Mouse (Mus musculus): ENCODE data around the gene D630045J12Rik. TPM values are rescaled to one million over a fixed set of nuclear protein-coding genes. Genes with fewer than 3 reads are reported as not detected.

The D630045J12Rik gene
- total and polyA plus RNA-seq, 3 experiments: 2.5 to 6.2 TPM; not detected in 1

DNA sequence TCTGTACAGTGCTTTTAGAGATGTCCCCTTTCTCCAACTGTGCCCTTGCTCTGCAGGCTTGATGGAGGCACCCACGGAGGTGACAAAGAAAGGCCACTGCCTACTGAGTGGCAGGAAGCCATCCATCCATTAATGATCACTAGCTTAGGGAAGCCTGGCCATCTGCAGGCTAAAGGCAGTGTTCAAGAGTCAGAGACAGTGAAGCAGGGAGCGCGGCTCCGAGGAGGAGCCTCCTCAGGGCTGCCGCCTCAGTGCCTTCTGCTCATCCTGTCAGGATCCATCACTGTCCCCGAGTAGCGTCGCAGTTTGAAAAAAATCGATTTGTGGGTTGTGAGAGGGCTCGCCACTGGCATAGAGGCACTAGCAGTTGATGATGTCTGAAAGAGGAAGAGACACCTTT is 105.2 kb downstream of the D630045J12Rik start:
- Histone ChIP-seq H3K9ac (ENCODE audit: control insufficient read depth, low read depth, low read length, poor library complexity, severe bottlenecking) (no peak overlapping the region), H3K27ac (ENCODE audit: control insufficient read depth, low read depth, low read length) (no peak overlapping the region), H3K79me2 (ENCODE audit: control insufficient read depth, insufficient read depth, low read length, poor library complexity) (no peaks in the 10 kb centered on the region), H3K36me3 (ENCODE audit: control insufficient read depth in 1 of 2, insufficient read depth in 2 of 2, low read length in 2 of 2) (no peaks in the 10 kb centered on the region), H3K4me1 (ENCODE audit: control insufficient read depth in 1 of 2, insufficient read depth in 2 of 2, low read length in 2 of 2) (peaks cover 0 to 3% of the 10 kb centered on the region in 2 experiments; a peak in 1 of 4 replicates), H3K27me3 (ENCODE audit: control insufficient read depth in 1 of 2, insufficient read depth in 2 of 2, low read length in 2 of 2) (no peaks in the 10 kb centered on the region), H3K9me3 (replicated peaks; ENCODE audit: insufficient read depth, low read length) (no peaks in the 10 kb centered on the region), H3K4me3 (ENCODE audit: control insufficient read depth in 1 of 2, insufficient read depth in 1 of 2, low read depth in 2 of 2, low read length in 2 of 2) (no peak overlapping the region)
- no peak for TF ChIP-seq ZMIZ1 (IDR thresholded peaks at IDR 0.05; ENCODE audit: low read depth, low read length)
- TF ChIP-seq TAL1 (IDR thresholded peaks at IDR 0.05; ENCODE audit: low read length): no peak
- TF ChIP-seq GATA1 (IDR thresholded peaks at IDR 0.05; ENCODE audit: low read depth, low read length): no peak
- TF ChIP-seq CHD2 (IDR thresholded peaks at IDR 0.05; ENCODE audit: low read length): no peak
- TF ChIP-seq BHLHE40 (IDR thresholded peaks at IDR 0.05; ENCODE audit: borderline replicate concordance, low read depth, low read length): no peak
- TF ChIP-seq ZNF384 (IDR thresholded peaks at IDR 0.05; ENCODE audit: low read depth, low read length): no peak
- TF ChIP-seq ZC3H11A (IDR thresholded peaks at IDR 0.05; ENCODE audit: low read depth, low read length): no peak
- no peak for TF ChIP-seq MYC (IDR thresholded peaks at IDR 0.05; ENCODE audit: low read depth, low read length)
- no peak for TF ChIP-seq RAD21 (IDR thresholded peaks at IDR 0.05; ENCODE audit: low read depth, low read length)
- no peak for TF ChIP-seq CHD1 (IDR thresholded peaks at IDR 0.05; ENCODE audit: low read depth, low read length)
- no peak for TF ChIP-seq SIN3A (IDR thresholded peaks at IDR 0.05; ENCODE audit: low read length)
- TF ChIP-seq MYB (IDR thresholded peaks at IDR 0.05; ENCODE audit: low read depth, low read length): no peak
- TF ChIP-seq USF1 (IDR thresholded peaks at IDR 0.05; ENCODE audit: low read depth, low read length): no peak
- no peak for TF ChIP-seq KAT2A (conservative IDR thresholded peaks at IDR 0.05; ENCODE audit: low read depth, low read length)
- TF ChIP-seq GABPA (IDR thresholded peaks at IDR 0.05; ENCODE audit: low read depth, low read length): no peak
- no peak for DNase-seq (ENCODE audit: low read depth, low spot score)

DNA sequence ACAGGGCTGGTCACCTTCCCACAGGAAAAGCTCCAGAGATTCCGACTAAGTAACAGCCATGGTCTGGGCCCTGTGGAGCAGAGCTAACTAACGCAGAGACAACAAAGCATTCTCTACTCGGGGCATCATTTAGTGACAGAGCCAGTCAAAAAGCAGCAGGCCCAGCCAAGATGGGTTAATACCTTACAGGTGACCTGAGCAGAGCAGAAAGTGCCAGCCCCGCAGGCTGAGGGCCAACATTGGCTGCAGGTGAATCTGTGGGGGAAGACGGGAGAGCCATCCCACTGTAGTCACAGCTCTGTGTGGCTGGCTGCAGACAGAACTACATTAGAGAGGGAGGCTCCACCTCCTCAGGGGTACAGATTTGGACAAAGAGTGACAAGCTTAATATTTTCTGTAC is 106.5 kb downstream of the D630045J12Rik start:
- Histone ChIP-seq H3K27me3 (ENCODE audit: control insufficient read depth in 1 of 2, insufficient read depth in 2 of 2, low read length in 2 of 2) (no peaks in the 10 kb centered on the region), H3K9me3 (replicated peaks; ENCODE audit: insufficient read depth, low read length) (no peaks in the 10 kb centered on the region), H3K79me2 (ENCODE audit: control insufficient read depth, insufficient read depth, low read length, poor library complexity) (no peaks in the 10 kb centered on the region), H3K27ac (ENCODE audit: control insufficient read depth, low read depth, low read length) (no peak overlapping the region), H3K9ac (ENCODE audit: control insufficient read depth, low read depth, low read length, poor library complexity, severe bottlenecking) (no peak overlapping the region), H3K36me3 (ENCODE audit: control insufficient read depth in 1 of 2, insufficient read depth in 2 of 2, low read length in 2 of 2) (no peaks in the 10 kb centered on the region), H3K4me1 (ENCODE audit: control insufficient read depth in 1 of 2, insufficient read depth in 2 of 2, low read length in 2 of 2) (peaks cover 0 to 1% of the 10 kb centered on the region in 2 experiments; a peak in 1 of 4 replicates), H3K4me3 (ENCODE audit: control insufficient read depth in 1 of 2, insufficient read depth in 1 of 2, low read depth in 2 of 2, low read length in 2 of 2) (no peak overlapping the region)
- no peak for DNase-seq (ENCODE audit: low read depth, low spot score)
- TF ChIP-seq CHD1 (IDR thresholded peaks at IDR 0.05; ENCODE audit: low read depth, low read length) (no peak), JUND (IDR thresholded peaks at IDR 0.05; ENCODE audit: low read depth, low read length) (no peak), EP300 (IDR thresholded peaks at IDR 0.05; ENCODE audit: low read depth in 1 of 2, low read length in 2 of 2) (no peak), SIN3A (IDR thresholded peaks at IDR 0.05; ENCODE audit: low read length) (no peak), POLR2AphosphoS2 (IDR thresholded peaks at IDR 0.05; ENCODE audit: low read length) (no peak), ELF1 (IDR thresholded peaks at IDR 0.05; ENCODE audit: low read depth, low read length) (no peak), TCF12 (IDR thresholded peaks at IDR 0.05; ENCODE audit: low read depth, low read length) (no peak)
